Mouse (Mus musculus) CD8-positive naive resting alpha-beta T cell, adult 2 months (primary cell): ENCODE results near the gene Rab31.

ENCODE experiments used
- DNase-seq, 2 experiments: peaks; one replicate each; pipeline ENCODE4 v3.0.0; 2022; ENCODE audit warnings: low read depth in 2 of 2, low spot score in 2 of 2

Rab31 gene

GRCm38 (mm10) chr17:65783182-65784161 is 10.9 kb upstream of the Rab31 start:
- peak; percentile 41 to 50 for DNase-seq

DNA sequence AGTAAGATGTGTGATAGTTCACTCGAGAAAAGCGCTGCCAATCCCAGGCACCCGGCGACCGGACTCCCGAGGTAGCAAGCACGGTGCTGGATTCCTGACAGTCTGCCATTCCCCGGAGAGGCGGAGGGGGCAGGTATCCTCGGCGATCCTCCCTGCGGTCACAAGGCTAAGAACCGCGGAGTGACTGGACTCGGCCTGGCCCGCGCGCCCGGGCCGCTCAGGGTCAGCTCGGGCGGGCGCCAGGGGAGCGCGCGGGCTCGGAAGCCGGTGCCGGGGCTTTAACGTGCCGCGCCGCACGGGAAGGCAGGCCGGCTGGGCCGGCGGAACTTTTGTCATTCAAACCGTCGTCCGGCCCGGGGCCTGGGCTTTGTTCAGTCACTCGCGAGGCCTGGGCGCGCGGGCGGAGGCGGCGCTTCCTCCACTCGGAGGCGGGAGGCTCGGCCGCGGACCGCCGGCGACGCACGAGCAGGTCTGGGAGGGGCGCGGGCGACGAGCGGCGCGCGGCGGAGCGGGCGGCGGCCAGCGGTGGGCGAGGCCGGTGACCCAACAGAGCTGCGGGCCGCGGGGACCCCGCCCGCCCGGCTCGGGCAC is 10.1 kb upstream of the Rab31 start, which contains the start of gene Ppp4r1:
TSS of gene Ppp4r1 (plus strand) at position 23 of the 591 bp plus-strand sequence.
- DNase-seq, result peak; percentile 23 to 38

- no peak for DNase-seq
Measured at GRCm38 (mm10) chr17:65780970-65781369, 8.4 kb upstream of the Rab31 start.

DNA sequence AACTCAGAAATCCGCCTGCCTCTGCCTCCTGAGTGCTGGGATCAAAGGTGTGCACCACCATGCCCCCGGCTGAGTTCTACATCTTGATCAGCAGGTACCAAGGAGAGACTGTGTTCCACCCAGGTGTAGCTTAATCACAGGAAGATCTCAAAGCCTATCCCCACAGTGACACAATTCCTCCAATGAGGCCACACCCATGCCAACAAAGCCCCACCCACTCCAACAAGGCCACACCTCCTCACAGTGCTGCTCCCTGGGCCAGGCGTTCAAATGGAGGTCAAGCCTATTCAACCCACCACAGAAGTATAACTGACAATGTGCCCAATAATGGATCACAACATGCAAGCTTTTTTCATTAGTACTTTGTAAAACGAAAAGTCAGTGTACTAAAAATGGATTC is 4.9 kb upstream of the Rab31 start:
- DNase-seq, result no peak

GRCm38 (mm10) chr17:65776228-65776627 is 3.7 kb upstream of the Rab31 start:
- DNase-seq, result no peak

GRCm38 (mm10) chr17:65774439-65774838 is 1.9 kb upstream of the Rab31 start:
- DNase-seq, result no peak

DNA sequence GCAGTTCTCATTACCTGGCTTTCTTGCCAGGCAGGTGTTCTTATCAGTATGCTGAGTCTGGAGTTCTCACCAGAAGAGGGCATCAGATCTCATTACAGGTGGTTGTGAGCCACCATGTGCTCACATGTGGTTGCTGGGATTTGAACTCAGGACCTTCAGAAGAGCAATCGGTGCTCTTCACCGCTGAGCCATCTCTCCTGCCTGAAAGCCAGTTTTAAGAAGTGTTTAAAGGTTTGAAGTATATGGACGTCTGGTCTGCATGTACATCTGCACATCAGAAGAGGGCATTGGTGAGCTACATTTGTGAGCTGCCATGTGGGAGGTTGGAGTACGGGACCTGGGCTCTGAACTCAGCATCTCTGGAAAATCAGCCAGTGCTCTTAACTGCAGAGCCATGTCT is 1.1 kb upstream of the Rab31 start:
- no peak for DNase-seq

- no peak for DNase-seq
Measured at GRCm38 (mm10) chr17:65770982-65771915, 1.3 kb downstream of the Rab31 start.

- DNase-seq, result no peak
Measured at GRCm38 (mm10) chr17:65768486-65768885, 4.1 kb downstream of the Rab31 start.

DNA sequence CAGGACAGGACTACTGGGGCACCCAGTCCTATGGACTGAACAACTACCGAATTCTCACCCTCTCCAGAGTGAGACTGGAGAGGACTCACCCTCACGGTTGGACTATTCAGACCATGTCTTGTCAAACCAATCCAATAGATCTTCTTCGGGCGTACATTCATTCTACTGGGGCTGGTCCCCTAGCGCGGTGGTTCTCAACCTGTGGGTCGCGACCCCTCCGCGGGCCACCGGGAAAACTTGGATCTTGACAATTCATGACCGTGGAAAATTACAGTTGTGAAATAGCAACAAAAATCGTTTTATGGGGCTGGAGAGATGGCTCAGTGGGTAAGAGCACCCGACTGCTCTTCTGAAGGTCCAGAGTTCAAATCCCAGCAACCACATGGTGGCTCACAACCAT is 9.3 kb downstream of the Rab31 start:
- no peak for DNase-seq

DNA sequence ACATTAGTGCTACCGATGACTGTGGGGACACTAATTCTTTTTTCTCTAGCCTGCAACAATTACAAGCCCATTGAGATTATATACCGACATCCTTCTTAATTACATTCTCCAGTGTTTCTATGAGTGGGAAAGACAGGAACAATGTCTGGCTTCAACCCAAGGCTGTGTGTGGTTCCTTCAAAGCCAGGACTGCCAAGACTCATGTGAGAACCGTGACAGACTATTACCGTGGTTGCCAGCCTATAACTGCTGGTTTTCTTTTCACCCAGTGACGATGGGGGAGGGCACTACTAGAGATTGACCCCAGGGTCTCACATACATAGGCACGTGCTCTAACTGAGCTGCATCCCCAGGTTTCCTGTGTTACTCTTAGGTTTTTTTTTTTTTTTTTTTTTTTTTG is 15.4 kb downstream of the Rab31 start:
- no peak for DNase-seq

- no peak for DNase-seq
Measured at GRCm38 (mm10) chr17:65755857-65756256, 16.7 kb downstream of the Rab31 start.

DNA sequence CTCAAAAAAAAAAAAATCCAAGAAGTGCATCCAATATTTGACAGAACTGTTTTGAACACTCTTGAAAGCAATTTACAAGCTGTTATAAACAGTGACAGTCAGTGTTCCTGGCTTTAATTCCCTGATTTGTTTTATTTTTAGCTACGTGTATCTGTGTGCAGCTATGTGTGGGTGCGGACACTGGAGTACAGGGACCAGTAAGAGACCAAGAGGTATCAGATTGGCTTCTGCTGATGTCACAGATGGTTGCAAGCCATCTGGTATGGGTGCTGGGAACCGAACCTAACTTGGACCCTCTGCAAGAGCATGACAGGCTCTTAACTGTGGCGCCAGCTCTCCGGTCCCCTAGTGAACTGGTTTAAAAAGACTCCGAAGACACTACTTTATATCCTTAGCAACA is 19.4 kb downstream of the Rab31 start:
- DNase-seq, result no peak

- no peak for DNase-seq
Measured at GRCm38 (mm10) chr17:65750301-65750700, 22.3 kb downstream of the Rab31 start.

DNA sequence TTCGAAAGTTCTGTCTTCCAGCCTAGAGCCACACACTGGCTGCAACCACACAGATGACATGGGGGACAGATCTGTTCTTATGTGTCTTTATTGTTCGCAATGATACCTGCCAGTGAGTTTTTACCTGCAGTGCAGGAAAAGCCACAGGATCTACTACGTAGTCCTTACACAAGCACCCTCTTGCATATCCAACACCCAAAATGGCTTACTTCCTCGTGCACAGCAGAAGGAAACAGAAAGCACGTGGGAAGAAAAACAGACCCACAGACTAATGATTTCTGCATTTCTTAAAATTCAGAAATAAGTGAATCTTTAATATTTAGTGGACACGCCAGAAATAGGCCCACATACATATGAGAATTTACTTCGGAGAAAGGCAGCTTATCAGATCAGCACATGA is 22.7 kb downstream of the Rab31 start:
- DNase-seq, result no peak

GRCm38 (mm10) chr17:65748997-65749396 is 23.6 kb downstream of the Rab31 start:
- no peak for DNase-seq

DNA sequence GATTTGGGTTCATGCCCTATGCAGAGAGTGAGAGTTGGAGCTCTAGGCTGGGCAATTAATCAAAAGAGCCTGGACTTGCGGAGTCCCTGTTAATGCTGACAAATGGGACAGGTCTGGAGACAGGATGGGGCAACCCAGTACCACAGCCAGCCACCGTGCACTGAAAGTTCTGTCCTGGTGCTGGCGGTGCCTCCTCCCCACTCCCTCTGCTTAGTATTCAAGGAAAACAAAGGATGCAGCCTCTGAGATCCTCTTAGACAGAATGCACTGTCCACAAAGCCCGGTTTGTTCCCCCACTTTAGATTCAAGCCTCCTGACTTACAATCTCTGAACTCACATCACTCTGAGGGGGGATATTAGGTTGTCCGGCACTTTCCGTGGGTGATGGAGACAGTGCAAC is 26.2 kb downstream of the Rab31 start:
- DNase-seq, result no peak

- DNase-seq, result no peak
Measured at GRCm38 (mm10) chr17:65743664-65744330, 28.8 kb downstream of the Rab31 start.

DNA sequence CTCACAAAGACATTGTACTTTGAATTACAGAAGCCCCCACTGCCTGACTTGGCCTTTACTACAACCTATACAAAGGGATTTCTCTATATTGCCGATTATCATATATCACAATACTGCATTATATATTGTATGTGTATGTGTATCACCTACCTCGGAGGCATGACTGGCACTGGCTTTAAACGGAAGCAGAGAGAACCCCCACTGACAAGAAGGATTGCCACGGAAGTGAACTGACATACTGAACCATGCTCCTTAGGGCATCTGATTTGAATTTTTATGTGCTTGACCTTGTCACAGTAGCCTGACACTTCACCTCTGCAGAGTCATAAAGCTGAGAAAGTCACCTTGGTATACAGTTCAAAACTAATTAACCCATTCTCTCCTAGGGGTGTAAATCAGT is 29.6 kb downstream of the Rab31 start:
- DNase-seq, result no peak

DNA sequence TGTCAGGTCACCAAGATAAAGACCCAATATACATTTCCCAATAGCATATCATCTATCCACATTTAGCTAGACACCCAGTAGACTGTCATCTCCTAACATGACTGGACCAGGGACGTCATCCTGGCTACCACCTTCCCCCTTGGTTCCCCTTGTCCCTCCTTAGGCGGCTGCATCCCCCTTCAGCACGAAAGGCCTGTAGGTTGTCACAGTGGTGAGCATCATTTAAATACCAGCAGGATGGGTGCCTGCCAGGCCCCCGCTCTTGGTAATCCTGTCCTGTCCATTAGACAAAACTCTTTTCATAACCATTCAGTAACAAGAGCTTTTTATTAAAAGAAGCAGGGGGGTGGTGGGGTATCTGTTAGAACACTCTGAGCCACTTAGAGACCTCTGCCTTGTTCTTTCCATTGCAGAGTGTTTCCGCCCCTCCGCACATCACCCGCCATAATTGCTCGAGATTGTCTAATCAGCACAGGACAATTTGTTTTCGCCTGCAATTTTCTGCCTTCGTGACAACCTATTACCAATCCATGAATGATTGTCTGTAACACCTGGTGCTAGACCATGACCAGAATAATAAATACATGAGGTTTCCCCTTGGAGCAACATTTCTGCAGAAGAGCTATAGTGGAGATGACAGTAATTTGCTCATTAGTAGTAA is 30.2 kb downstream of the Rab31 start:
- DNase-seq, result no peak
